Mouse (Mus musculus) spleen, adult 10 weeks (tissue): ENCODE data around the gene Ret. TPM values are rescaled to one million over a fixed set of nuclear protein-coding genes. Genes with fewer than 3 reads are reported as not detected.

ENCODE experiments used
- polyA plus RNA-seq: library from polyadenylated mRNA; stranded (reverse); fragments of 350-450 nt; fragmentation: Illumina TruSeq; extraction: RNeasy Lipid Tissue Mini Kit (QIAGEN cat#74804); gene quantifications from one replicate; pipeline ENCODE4 v1.2.3, GENCODE M21; 2015; ENCODE audit warnings: low replicate concordance; ENCODE audit not compliant: insufficient read depth

Ret gene
- 0.46 TPM for polyA plus RNA-seq

DNA sequence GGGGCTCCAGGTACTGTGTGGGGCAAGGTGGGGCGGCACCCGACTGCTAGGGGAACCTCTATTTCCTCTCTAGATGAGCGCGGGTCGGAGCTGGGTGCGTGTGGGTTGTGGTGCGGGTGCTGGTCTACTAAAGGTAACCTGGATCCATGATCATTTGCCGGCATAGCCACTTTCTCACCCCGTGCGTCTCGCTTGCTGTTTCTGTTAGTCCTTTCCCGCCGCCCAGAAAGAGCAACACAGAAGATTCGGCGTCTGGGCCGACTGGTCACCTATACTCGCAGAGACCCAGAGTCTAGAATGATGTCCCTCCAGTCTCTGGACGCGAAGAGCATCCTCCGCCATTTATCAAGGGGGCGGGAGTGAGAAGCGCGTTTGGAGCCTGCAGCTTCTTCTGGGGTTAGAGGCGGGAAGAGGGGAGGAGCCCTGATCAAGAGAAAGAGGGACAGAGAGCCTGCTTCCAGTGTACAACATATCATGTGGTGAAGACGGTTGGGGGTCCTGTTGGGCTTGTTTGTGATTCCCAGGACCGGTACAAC lies at the start of gene Ret:
Gene Ret, minus strand, starts transcription at position 279 of the 536 bp plus-strand sequence.

DNA sequence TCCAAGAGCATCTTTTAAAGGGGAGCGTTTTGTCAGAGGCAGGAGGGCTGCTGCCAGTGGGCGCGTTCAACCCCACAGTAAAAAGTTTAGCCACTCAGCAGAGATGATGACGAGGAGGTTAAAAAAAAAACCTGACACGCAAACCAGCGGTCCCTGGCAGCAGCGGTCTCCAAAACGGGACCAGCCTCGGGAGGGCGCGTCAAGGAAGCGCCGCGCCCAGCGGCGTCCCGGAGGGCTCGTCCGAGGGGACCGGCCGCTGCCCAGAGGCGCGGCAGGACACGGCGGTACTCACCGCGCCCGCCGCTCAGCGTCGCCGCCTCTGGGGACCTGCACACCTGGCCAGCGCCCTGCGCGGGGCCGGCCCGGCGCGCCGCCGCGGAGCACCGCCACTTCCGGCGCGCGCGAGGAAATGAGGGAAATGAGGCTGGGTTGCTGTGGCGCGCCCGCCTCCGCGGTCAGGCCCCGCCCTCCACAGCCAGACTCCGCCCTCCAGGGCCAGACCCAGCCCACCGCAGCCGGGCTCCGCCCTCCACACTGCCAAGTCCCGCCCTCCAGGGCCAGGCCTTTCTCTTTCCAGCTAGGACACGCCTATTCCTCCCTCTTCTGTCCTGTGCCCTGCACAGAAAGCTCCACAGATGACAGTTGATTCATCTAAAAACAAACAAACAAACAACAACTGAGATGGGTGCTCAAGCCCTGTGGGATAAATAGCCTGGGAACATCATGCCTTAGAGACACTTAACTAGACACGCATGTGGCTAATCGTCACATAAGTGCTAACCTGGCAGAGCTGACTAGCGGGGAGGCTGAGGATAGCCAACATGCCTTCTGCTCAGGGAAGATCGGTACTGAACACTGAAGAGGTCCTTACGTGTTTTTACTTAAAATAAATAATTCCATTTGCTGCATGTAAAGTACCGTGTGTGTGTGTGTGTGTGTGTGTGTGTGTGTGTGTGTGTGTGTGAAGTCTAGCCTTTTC lies 58.5 kb downstream of the Ret start, which contains the start of gene Csgalnact2:
Gene Csgalnact2, minus strand, starts transcription at position 410 of the 979 bp plus-strand sequence.

Other genes with a start within 250 kb of the Ret start
- gene Rasgef1a, start 186.3 kb downstream of the Ret start, polyA plus RNA-seq = 1.7 TPM
- 37.5 TPM for gene Csgalnact2, start 58.6 kb downstream of the Ret start, polyA plus RNA-seq
- 50.5 TPM for gene Bms1, start 221.8 kb upstream of the Ret start, polyA plus RNA-seq